11 mouse cellular contexts compared by ENCODE assay signal in genomic region chr2:33717821-33718351, GRCm38 (mm10).
DNase-seq lines count a peak whose midpoint lies in the region; ATAC-seq and TF ChIP-seq lines count a peak whose summit lies in the region.
"Had no signal": no experiment of that assay in that cellular context is flagged by ENCODE, and none has a peak within 500 bp of the region (broad histone marks: within the 10 kb centered on the region; RNA-seq: fewer than 3 reads in every experiment).

No protein-coding gene starts in this region.

- H3K27me3 ChIP-seq in kidney, postnatal 0 days (ENCODE audit: insufficient read depth, low read length), result peaks cover 30% of the 10 kb centered on the region
- no peaks in the 10 kb centered on the region for H3K27me3 ChIP-seq in hindbrain, embryonic 11.5 days (ENCODE audit: control insufficient read depth, insufficient read depth, low read length)
- H3K27me3 ChIP-seq in midbrain, embryonic 15.5 days (replicated peaks), result peaks cover 17% of the 10 kb centered on the region; the same call in 1 of the 2 replicates

- peaks cover 5% of the 10 kb centered on the region; the same call in 1 of the 2 replicates for H3K4me1 ChIP-seq in kidney, postnatal 0 days (replicated peaks; ENCODE audit: insufficient read depth, low read length)
- H3K4me1 ChIP-seq in hindbrain, embryonic 11.5 days (replicated peaks; ENCODE audit: control insufficient read depth, insufficient read depth, low read length), result peaks cover 16% of the 10 kb centered on the region
- peaks cover 53% of the 10 kb centered on the region for H3K4me1 ChIP-seq in midbrain, embryonic 15.5 days
- H3K4me1 ChIP-seq: liver, embryonic 13.5 days had no signal

- H3K27ac ChIP-seq in kidney, postnatal 0 days, result no peak overlapping the region
- H3K27ac ChIP-seq in hindbrain, embryonic 11.5 days (ENCODE audit: low read depth, low read length), result no peak overlapping the region
- H3K27ac ChIP-seq in midbrain, embryonic 15.5 days, result no peak overlapping the region
- H3K27ac ChIP-seq: liver, embryonic 13.5 days had no signal

- H3K4me3 ChIP-seq in kidney, postnatal 0 days (replicated peaks; ENCODE audit: low read depth, low read length), result no peak overlapping the region
- H3K4me3 ChIP-seq in hindbrain, embryonic 11.5 days (ENCODE audit: low read depth, low read length), result no peak overlapping the region
- no peak overlapping the region for H3K4me3 ChIP-seq in midbrain, embryonic 15.5 days
- H3K4me3 ChIP-seq: liver, embryonic 13.5 days had no signal

- peak; percentile 53 for DNase-seq in embryo, embryonic 10 days (ENCODE audit: low spot score)
- DNase-seq in embryo, embryonic 9.5 days (ENCODE audit: extremely low spot score), result no peak
- DNase-seq in kidney, postnatal 0 days (ENCODE audit: low spot score), result peak; percentile 40
- no peak for DNase-seq in kidney, postnatal 36 days
- peak; percentile 51 for DNase-seq in hindbrain, embryonic 11.5 days (ENCODE audit: low spot score)
- no peak for DNase-seq in left cerebral cortex, postnatal 36 days (ENCODE audit: low spot score in 2 of 2)
- no peak for DNase-seq in adrenal gland, adult 18-20 months (ENCODE audit: low spot score in 2 of 2)
- DNase-seq: cerebellum, adult 18-20 months; kidney, adult 8-10 months; liver, embryonic 13.5 days had no signal

- no peak for ATAC-seq in kidney, postnatal 0 days (replicated peaks; ENCODE audit: low FRiP score, low read depth)
- no peak for ATAC-seq in hindbrain, embryonic 11.5 days (ENCODE audit: low FRiP score)
- ATAC-seq in midbrain, embryonic 15.5 days (replicated peaks), result no peak

- H3K4me2 ChIP-seq in kidney, postnatal 0 days (ENCODE audit: low read length), result no peak overlapping the region
- no peak overlapping the region for H3K4me2 ChIP-seq in hindbrain, embryonic 11.5 days (replicated peaks; ENCODE audit: low read depth, low read length)
- H3K4me2 ChIP-seq in midbrain, embryonic 15.5 days, result peak overlapping the region; percentile 28
- H3K4me2 ChIP-seq: liver, embryonic 13.5 days had no signal

- TF ChIP-seq CTCF in kidney, postnatal 0 days (IDR thresholded peaks at IDR 0.05; ENCODE audit: low read depth), result no peak

- no peak overlapping the region for H3K9ac ChIP-seq in kidney, postnatal 0 days (ENCODE audit: low read depth, low read length)
- H3K9ac ChIP-seq in hindbrain, embryonic 11.5 days (ENCODE audit: low read depth, low read length), result no peak overlapping the region
- no peak overlapping the region for H3K9ac ChIP-seq in midbrain, embryonic 15.5 days
- H3K9ac ChIP-seq: liver, embryonic 13.5 days had no signal

- H3K36me3 ChIP-seq in kidney, postnatal 0 days (ENCODE audit: insufficient read depth, low read length), result no peaks in the 10 kb centered on the region
- no peaks in the 10 kb centered on the region for H3K36me3 ChIP-seq in hindbrain, embryonic 11.5 days (ENCODE audit: control insufficient read depth, insufficient read depth, low read length)
- H3K36me3 ChIP-seq in midbrain, embryonic 15.5 days (replicated peaks), result no peaks in the 10 kb centered on the region
- H3K36me3 ChIP-seq: liver, embryonic 13.5 days had no signal

- intact Hi-C loops in left cerebral cortex, postnatal 36 days (cut with DNase I), result no loop called here

- H3K9me3 ChIP-seq in kidney, postnatal 0 days (replicated peaks; ENCODE audit: low read length), result no peaks in the 10 kb centered on the region
- H3K9me3 ChIP-seq in hindbrain, embryonic 11.5 days (ENCODE audit: control insufficient read depth, low read length), result no peaks in the 10 kb centered on the region
- H3K9me3 ChIP-seq in midbrain, embryonic 15.5 days, result no peaks in the 10 kb centered on the region
- H3K9me3 ChIP-seq: liver, embryonic 13.5 days had no signal

- 6% methylated on average over 21 of the region's 21 CpGs for WGBS in kidney, postnatal 0 days
- 20% methylated on average over 21 of the region's 21 CpGs for WGBS in hindbrain, embryonic 11.5 days
- WGBS in midbrain, embryonic 15.5 days, result 12% methylated on average over 21 of the region's 21 CpGs

Comparison
In these comparisons a context has a peak if more than half of its experiments do, and no peak if none do; other contexts are left out.
1. DNase-seq: peak in embryo, embryonic 10 days (single experiment), kidney, postnatal 0 days (single experiment) and hindbrain, embryonic 11.5 days (single experiment); none in embryo, embryonic 9.5 days (single experiment), kidney, postnatal 36 days (0 of 2), left cerebral cortex, postnatal 36 days (0 of 2) and adrenal gland, adult 18-20 months (0 of 2).